Mouse (Mus musculus): Measurements from ENCODE around the gene Fbxl17. TPM values are rescaled to one million over a fixed set of nuclear protein-coding genes. Genes with fewer than 3 reads are reported as not detected.

Fbxl17 gene
- total and polyA plus RNA-seq, 3 experiments = 19.2 to 28.6 (median 26.4) TPM

DNA sequence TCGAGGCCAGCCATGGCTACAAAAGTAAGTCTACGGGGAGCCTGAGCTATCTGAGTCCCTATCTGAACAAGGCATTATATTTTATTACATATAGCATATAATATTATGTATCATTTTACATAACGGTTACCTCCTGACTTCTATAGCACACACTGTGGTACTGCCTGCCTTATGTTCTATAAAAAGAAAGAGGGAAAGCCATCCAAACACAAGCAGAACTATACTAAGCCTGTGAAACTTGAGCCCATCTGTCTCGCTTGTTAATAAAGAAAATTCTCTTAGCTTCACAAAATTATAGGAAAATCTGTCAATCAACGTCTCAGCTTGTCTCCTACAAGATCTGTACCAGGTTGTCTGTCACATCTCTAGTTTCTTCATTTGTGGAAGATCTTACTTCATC lies 173.6 kb downstream of the Fbxl17 start:
- DNase-seq = no peak

DNA sequence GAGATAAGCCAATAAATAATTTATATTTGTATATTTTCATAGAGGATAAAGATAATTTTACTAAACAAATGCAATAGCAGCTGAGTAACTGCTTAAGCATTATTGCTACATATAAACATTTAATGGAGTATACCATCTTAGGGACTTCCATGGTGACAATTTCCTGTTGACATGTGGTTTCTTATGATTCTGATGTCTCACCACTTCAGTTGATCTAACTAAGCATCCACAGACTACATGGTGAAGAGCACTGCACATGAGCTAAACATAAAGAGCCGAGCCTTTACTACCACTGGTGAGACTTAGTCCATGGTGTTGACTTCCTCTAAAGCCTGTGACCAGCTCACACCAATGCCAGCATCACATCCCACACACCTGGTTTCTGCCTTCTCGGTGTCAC lies 175.1 kb downstream of the Fbxl17 start:
- DNase-seq = no peak

DNA sequence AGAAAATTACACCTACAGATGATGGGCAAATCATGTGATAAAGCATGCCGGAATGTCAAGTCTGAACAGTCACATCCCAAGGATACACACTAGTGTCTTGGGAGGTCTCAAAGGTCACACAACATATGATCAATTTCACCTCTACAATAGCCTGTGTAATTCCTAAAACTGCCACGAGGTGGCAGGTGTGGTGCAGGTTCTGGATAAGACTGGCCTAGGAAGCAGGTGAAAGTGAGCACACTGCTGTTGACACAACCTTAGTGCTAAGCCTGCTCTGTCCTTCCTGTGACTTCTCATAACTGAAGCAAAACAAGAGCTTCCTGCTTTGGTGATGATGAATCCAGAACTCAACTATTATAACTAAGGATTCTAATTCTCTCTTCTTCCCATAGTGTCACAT lies 175.8 kb downstream of the Fbxl17 start:
- peak; percentile 58 for DNase-seq

DNA sequence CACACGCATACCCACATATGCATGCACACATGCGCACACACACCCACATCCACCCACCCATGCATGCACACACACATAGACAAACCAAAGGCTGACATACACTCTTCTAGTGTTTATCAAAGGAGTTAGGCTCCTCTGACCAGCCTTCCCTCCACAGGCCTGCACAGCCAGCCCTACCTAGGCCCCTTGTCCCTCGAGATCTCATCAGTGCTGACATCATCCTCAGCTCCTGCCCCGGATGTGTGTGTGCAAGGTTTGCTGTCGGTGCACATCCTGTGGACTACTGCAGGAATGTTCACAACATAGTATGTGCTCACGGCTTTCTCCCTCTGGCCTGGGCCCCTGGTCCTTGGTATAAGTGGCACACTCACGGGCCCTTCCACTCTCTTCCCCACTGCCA lies 177.0 kb downstream of the Fbxl17 start:
- DNase-seq = no peak

DNA sequence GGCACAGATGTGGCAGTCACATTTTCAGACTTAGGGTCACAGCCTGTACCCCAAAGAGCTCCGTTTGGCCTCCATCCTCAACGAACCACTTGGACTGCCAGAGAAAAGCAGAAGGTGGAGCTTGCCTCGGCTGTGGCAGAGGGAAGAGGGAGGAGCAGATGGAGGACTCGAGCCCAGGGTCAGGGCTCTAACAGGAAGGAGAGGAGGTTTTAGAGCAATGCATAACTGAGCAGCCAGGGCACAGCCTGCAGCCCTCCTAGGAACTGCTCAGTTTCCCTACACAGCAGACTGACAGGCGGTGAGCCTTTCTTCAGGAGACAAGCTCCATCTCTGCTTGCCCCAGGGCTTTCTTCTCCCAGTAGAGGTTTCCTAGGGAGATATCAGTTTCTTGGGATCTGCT lies 178.5 kb downstream of the Fbxl17 start:
- DNase-seq = no peak

DNA sequence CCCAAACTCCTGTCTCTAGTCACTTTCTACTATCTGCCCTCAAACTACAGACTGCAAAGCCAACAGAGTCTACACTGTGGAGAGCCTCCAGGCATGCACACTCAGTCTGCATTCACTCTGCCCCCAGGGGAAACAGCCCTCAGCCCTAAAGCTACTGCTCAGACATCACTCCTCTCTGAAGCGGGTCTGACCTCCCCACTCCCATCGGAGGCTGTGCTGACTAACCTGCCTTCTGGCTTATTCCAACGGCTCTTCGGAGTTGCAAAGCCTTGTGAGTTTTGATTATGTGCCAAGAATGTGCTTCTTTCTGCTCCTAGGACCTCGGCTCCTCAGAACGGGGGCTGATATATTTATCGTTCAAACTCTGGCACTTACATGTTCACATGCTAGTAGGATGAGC lies 182.3 kb downstream of the Fbxl17 start:
- peak; percentile 30 for DNase-seq

DNA sequence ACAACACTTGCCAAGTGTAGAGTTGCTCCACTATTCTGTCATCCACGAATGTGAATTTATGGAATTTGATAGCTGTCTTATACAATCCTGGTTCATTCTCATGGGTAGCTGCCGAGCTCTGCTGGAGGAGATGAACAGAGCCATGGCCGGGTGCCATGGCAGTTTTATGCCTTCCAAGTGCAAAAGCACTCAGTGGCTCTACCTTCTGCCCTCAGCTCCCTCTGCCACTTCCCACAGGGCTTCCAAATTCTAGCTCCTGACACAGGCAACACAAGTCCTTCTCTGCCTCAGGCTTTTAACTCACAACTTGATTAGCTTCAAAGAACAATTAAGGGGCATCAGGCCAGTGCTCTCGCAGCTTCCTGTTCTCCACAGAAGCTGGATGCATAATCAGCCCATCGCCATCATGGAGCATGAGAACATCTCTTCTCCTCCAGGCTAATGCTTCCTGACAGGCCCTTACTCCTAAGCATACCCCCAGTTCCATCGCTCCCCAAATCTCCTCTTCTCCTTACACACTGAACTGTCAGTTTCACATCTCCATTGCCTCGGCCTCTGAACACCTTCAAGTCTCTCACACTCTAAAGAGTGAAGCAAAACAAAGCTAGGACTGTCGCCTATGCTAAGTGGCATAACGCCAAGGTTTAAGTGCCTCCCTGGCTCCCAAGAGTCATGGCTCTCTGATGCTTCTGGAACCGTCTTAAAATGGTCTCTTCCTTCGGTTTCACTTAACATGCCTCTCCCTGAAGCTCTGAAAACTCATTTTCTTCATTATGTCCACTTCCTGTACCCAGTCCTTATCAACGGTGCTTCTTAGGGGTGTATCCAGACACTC lies 184.0 kb downstream of the Fbxl17 start:
- DNase-seq = no peak

DNA sequence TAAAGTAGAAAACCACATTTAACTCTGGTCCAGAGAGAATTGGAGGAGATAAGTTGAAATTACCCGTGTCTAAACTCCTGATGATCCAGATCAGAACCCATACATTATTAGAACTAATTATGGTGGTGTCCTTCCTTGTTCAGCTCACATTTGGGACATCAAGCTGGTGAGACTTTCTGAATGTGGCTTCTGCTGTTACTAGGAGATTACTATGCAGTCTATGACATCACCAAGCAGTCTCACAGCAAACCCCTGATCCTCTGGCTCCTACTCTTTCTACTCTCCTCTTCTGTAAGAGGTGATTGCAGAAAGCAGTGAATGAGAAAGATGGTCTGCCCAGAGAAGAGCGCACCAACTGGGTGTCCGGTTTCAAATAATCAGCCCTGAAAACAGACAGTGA lies 187.0 kb downstream of the Fbxl17 start:
- no peak for DNase-seq

DNA sequence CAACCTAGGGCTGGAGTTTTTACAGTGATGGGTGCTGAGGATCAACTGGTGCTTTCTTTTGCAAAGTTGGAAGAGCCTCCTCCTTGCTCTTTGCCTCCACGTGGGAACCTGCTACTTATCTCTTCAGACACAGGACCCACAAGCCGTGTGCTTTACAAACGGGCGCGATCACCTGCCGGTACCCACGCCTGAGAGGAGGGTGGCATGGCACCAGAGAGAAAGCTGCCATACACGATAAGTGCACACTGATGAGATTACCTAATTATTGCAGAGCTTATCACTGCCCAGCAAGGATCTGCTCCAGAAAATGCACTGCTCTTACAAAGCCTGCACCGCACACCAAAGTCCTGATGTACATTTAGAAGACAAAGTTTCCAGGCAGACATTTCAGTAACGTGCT lies 187.5 kb downstream of the Fbxl17 start:
- DNase-seq = no peak

DNA sequence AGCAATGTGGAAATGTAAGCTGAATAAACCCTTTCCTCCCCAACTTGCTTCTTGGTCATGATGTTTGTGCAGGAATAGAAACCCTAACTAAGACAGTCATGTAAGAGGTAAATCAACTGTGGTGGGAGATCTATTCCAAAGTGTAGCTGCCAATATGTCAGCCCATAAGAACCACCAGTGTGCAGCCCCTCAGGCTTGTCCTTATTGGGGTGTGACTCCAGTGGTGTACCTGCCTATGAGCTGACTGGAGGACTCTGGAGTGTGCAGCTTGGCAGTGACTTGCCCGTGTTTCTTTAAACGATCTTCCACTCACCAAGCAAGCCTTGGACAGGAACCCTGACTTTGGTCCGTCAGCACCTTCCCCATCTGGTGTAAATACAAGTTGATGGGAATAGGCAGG lies 188.2 kb downstream of the Fbxl17 start:
- DNase-seq = no peak

DNA sequence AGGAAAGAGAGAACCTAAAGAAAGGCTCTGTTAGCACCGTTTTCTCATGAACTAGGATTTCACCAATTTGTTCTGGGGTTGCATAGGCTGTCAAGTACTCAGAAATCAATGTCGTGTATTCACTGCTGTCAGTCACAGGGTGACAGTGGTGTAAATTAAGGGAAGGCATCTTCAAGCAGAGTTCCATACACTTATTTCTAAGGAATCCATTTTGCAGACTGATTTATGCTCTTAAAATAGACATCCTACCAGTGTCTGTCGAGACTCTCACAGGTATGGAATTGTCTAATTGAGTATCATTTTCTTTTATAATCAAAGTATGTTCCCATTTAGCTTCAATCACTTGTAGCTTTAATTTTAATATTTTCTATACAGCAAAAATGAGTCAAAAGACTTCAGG lies 189.8 kb downstream of the Fbxl17 start:
- no peak for DNase-seq

DNA sequence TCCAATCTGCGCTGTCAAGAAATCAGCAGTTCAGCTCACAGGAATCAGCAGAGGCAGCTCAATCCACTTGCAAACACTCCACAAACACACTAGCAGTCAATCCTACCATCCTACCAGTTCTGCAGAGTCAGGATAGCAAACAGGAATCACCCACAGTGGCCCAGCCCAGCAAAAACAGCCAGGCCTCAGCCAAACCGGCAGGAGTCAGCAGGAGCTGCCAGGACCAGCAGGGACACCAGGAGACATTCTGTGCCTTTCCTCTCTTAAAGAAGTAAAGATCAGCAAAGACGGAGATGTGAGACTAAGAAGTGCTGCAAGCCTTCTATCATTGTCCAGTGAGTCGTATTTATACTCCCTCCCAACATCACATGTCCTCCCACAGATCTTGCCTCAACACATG lies 196.0 kb downstream of the Fbxl17 start:
- DNase-seq = no peak

DNA sequence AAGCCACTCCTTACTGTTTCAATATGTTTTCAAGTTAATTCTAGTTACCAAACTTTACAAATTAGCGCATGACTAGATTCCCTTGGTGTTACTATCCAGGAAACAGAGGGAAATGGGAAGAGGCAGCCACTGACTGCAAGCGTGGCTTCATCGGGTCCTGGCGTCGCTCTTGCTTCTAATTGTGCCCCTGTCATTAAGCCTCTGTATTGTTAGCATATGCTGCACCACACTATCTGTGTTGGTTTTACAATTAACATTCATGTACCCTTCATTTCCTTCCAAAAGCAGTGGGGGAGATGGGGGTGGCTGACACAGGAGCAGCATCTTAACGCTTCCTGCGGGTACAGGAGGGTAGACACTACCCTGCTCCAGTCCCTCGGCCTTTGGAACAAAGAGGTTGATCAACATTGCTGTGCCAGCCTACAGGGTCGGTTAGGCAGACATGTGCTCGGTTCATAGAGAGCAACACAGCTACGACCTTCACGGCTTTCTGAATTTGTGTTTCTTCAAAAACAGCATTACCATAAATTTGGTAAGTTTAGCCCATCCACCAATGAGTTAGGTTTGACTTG lies 197.9 kb downstream of the Fbxl17 start:
- DNase-seq = no peak

DNA sequence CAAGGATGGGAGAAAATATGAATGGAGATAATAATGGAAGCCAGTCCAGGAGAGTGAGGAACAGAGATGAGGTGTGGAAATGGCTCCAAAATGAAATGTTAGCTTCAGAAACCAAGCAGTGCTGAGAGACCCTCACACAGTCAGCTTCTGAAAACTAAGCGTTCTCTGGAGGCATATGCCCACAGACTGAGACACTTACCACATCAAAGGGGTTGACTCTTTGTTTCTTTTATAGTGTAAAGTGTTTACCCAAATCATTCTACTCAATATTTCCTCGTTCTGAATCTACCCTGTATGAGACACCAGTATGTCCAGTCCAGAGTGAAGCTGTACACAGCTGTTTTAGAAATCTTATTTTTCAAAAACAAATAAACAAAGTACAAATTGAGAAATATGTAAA lies 204.3 kb downstream of the Fbxl17 start:
- no peak for DNase-seq

DNA sequence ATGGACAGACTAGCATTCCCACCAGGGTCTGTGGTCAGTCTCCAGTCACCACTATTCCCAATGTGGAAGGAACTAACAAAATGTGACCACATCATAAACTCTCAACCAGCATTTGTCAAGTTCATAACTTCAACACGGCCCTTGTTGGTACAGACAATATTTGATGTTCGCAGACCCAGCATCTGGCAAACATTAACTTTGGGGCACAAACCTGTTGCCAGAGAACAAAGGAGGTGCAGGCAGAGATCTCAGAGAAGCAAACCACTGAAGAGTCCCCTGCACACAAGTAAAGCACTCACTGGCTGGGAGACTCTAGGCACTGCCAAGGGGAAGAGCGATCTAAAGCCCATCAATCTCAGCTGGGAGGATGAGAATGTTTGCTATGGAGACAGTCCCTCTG lies 204.9 kb downstream of the Fbxl17 start:
- no peak for DNase-seq

DNA sequence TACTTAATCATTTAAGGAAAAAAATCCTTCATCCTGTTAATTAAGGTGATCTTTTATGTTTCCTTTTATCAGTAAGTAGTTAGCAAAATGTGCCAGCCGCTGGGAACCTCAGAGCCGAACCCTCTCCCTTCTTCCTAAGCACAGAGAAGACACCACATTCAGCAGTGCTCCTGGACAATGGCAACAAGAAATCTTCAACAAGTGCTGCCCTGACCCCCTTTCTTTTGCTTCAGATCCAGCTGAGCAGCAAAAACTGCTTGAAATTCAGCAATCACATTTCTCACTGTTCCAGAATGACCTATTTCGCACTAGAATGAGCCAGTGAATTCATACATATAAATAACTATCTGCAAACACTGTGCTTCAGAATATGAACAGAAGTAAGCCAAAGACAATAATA lies 205.8 kb downstream of the Fbxl17 start:
- DNase-seq = no peak

DNA sequence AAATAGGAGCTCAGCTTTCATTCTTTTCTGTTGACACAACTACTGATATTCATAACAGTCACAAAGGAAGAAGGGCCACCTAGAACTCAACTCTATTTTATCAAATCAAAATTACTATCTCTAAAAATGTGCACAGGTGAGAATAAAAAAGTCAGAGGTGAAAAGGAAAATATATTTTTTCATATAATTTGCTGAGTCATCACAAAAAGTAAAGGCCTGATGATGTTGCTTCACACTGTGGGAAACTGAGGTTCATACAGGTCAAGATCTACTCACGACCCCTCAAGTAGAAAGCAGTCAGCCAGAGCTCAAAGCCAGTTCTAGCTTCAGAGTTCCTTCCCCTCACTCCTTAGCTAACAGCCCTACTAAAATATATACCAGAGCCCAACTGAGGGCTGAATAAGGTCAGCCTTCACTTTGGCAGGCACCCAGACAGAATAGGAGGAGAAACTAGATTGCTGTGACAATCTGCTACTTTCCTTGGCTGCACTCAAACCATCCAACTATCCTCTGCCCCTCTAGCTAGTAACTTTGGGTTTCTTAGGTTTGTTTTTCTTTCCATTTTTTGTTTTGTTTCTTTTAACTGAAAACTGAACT lies 210.4 kb downstream of the Fbxl17 start:
- DNase-seq = peak; percentile 15

DNA sequence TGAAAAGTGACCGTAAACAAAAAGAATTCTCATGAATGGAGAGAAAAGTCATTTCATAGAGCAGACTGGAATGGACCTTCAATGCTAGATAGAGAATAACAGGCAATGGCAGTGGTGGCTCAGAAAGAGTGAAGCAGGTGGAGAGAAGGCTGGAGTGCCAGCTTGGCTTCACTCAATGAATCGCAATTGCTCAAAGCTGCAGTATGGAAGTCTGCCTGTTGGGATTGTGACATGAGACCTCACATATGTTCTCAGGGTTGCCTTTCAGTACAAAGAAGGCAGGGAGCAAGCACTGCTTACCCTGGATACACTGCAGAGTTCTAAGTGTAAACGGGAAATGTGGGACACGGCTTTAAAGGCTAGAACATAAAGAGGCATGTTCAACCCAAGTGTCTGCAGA lies 211.0 kb downstream of the Fbxl17 start:
- no peak for DNase-seq

DNA sequence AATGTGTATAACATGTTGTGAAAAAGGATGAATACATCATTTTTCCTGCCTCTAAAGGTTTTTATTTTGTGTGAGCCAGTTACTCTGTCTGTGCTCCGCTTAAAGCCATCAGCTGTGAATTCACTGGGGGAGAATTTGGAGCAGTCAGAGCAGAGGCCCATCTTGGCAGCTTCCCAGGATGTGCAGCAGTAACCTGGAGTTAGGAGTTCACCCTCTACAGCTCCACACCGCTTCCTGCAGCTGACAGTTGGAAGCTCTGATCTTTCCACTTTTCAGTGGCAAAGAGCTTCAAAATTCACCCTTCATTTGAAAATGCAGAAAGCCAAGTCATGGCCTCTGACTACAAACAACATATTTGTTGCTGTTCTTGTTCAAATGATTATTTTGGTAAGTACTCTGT lies 212.4 kb downstream of the Fbxl17 start:
- peak; percentile 24 for DNase-seq

DNA sequence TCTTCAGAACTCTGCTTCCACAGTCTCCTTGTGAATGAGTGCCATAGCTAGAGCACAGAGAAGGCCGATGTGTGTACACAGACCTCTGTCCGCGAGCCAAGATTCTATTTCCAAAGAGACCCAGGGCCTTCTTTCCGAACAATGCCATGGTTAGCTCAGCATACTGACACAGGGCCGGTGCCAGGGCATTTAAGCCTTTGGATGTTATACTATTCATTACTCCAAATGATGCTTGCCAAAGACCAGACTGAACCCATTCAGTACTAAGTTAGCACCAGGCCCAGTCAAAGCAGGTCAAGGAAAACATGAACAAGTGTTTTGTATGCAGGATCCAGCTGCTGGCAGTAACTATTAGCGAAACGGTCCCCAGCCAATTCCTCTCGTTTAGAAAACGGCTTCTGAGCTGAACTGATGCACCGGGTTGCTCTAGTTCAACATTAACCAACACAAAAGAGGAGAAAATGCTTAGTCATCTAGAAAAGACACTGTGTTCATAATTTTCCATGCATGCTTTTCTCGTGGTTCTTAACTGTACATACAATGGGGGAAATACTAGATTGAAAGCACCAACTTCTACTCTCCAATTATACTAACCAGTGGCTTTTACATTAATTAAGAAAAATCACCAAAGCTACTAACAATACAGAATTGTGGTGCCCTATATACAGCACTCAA lies 214.4 kb downstream of the Fbxl17 start:
- DNase-seq = peak; percentile 44

DNA sequence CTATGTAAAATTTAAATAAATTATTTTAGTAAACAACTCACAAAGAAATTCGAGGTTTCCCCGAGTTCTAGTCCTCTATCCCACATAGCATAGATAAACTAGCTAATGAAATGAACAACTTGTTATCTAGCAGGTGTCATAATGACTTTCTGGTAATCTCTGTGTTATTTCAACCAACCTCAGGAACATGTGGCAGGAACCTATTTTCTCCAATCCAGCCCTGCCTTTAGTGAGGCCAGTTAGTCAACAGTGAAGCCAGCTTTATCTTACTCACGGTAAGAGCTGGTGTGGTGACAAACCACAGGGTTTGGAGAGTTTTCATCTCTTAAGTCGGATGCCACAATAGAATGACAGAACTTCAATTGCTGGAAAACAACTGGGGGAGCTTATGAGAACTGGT lies 215.7 kb downstream of the Fbxl17 start:
- DNase-seq = no peak

DNA sequence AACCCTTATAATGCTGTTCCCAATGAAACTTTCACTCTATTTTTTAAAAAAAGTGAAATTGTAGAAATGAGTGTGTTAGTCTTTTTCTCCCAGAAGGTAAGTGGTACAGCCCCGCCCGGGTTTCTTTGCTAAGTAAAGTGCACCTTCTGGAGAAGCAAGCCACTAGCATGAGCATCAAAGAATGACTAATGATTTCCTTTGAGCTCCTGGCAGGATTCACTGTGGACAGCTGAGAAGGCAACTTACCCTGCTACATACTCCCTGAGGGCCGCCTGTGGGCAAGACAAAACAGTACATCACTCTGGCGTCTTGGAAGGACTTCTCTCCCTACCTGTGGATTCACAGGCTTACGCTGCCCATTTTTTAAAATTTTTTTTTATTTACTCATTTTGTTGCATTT lies 217.8 kb downstream of the Fbxl17 start:
- no peak for DNase-seq

DNA sequence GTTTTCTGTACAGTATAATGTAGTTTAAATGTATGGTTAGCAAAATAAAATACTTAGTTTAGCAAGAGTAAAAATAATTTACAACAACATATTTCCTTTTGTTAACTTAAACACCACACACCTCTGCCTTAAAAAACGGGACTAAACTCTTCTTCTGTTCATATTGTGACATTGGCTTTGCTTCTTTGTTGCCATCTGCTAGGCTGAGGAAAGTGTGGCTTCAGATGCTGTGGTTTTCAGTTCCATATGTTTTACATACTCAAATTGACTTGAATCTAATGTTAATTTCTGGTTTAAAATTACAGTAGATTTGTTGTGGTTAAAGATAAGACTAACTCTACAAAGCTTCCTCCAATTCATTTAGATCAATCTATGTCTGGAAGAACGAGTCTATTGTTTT lies 218.8 kb downstream of the Fbxl17 start:
- DNase-seq = no peak

Data from adrenal gland, adult 2 months (tissue).